Mouse (Mus musculus): ENCODE data around the gene Hnf4a. TPM values are rescaled to one million over a fixed set of nuclear protein-coding genes. Genes with fewer than 3 reads are reported as not detected.

Hnf4a gene
- polyA plus RNA-seq, 1 experiment from 2014 or later, result 24.2 TPM

DNA sequence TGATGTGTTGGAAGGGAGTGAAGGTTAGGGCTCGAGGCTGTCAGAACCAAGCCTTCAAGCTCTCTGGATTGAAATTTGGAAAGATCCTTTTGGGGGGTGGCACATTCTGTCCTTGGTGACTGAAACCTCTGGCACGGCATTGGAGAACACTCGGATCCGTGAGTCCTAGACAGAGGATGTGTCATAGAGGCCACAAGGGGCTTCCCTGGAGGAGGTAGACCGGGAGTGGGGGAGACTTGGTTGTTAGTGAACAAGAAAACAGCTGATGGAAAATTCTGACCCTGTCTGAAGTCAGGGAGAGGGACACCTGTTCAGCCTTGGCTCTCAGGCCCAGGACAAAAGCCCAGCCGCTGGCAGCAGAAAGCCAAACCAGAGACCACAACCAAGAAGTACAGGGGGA, 48.4 kb downstream of the Hnf4a start:
- DNase-seq (ENCODE audit: low spot score), result no peak
- Histone ChIP-seq H3K27ac (replicated peaks) (no peak overlapping the region), H3K4me2 (replicated peaks; ENCODE audit: low read depth) (no peak overlapping the region), H3K4me3 (ENCODE audit: low read depth, low read length) (no peak overlapping the region), H3K9ac (ENCODE audit: low read length) (no peak overlapping the region), H3K4me1 (replicated peaks; ENCODE audit: control insufficient read depth, insufficient read depth) (no peaks in the 10 kb centered on the region), H3K9me3 (ENCODE audit: control insufficient read depth, low read length) (no peaks in the 10 kb centered on the region), H3K27me3 (ENCODE audit: control insufficient read depth, insufficient read depth, low read length) (no peaks in the 10 kb centered on the region), H3K36me3 (ENCODE audit: control insufficient read depth, insufficient read depth, low read length) (no peaks in the 10 kb centered on the region)
- TF ChIP-seq EP300 (optimal IDR thresholded peaks at IDR 0.05) (no peak), CTCF (IDR thresholded peaks at IDR 0.05; ENCODE audit: low read depth) (no peak)
- ATAC-seq (ENCODE audit: low FRiP score, low TSS enrichment), result no peak
- 69% methylated on average over 6 of the region's 6 CpGs for WGBS

DNA sequence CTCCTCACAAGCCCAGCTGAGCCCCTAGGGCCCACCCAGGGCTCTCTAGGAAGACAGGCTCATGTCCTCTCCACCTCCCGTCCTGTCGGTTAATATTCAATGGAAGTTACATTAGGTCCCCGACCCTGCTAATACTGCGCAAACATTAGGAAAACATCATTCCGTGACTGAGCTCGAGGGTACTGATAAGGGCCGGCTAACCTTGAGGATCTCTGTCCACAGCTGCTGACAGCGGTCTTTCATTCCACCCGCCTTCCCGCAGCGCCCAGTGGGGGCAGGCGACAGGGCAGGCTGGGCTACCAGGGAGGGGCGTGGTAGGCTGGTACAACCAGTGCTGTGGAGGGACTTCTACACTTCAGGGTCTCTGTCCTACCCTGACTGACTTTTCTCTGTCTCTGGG, 48.8 kb downstream of the Hnf4a start:
- Histone ChIP-seq H3K27ac (replicated peaks) (no peak overlapping the region), H3K9ac (ENCODE audit: low read length) (no peak overlapping the region)

DNA sequence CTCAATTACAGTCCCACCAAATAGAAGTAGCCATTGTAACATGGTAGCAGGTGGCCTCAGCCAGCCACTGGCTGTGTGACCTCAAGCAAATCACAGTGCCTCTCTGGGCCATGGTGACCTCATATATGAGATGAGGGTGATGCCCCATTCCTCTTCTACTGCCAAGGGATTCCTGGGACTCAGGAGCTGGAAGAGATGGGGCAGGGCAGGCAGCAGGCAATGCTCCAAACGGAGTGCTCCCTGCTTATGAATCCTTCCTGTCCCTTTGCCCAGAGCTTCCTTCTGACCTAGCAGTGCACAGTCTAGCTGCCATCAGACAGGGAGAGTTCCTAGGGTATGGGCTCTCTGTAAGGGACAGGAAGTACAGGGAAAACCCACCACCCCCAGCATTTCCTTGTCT, 51.9 kb downstream of the Hnf4a start:
- Histone ChIP-seq H3K27ac (replicated peaks) (no peak overlapping the region), H3K27me3 (ENCODE audit: control insufficient read depth, insufficient read depth, low read length) (no peaks in the 10 kb centered on the region), H3K4me1 (replicated peaks; ENCODE audit: control insufficient read depth, insufficient read depth) (no peaks in the 10 kb centered on the region), H3K4me2 (replicated peaks; ENCODE audit: low read depth) (no peak overlapping the region), H3K9ac (ENCODE audit: low read length) (no peak overlapping the region), H3K36me3 (ENCODE audit: control insufficient read depth, insufficient read depth, low read length) (no peaks in the 10 kb centered on the region), H3K9me3 (ENCODE audit: control insufficient read depth, low read length) (no peaks in the 10 kb centered on the region), H3K4me3 (ENCODE audit: low read depth, low read length) (no peak overlapping the region)
- no peak for TF ChIP-seq CTCF (IDR thresholded peaks at IDR 0.05; ENCODE audit: low read depth)
- no peak for TF ChIP-seq EP300 (optimal IDR thresholded peaks at IDR 0.05)
- 76% methylated on average over 1 of the region's 1 CpGs for WGBS
- DNase-seq (ENCODE audit: low spot score), result no peak
- ATAC-seq (ENCODE audit: low FRiP score, low TSS enrichment), result no peak

More for the DNA sequence above, 48.8 kb downstream of the Hnf4a start:
- 47% methylated on average over 13 of the region's 13 CpGs for WGBS
- H3K4me3 ChIP-seq (ENCODE audit: low read depth, low read length), result no peak overlapping the region
- no peak for DNase-seq (ENCODE audit: low spot score)
- no peaks in the 10 kb centered on the region for H3K27me3 ChIP-seq (ENCODE audit: control insufficient read depth, insufficient read depth, low read length)
- no peak for TF ChIP-seq EP300 (optimal IDR thresholded peaks at IDR 0.05)
- no peak for TF ChIP-seq CTCF (IDR thresholded peaks at IDR 0.05; ENCODE audit: low read depth)
- H3K4me1 ChIP-seq (replicated peaks; ENCODE audit: control insufficient read depth, insufficient read depth), result no peaks in the 10 kb centered on the region
- no peak for ATAC-seq (ENCODE audit: low FRiP score, low TSS enrichment)
- H3K4me2 ChIP-seq (replicated peaks; ENCODE audit: low read depth), result no peak overlapping the region
- no peaks in the 10 kb centered on the region for H3K9me3 ChIP-seq (ENCODE audit: control insufficient read depth, low read length)
- no peaks in the 10 kb centered on the region for H3K36me3 ChIP-seq (ENCODE audit: control insufficient read depth, insufficient read depth, low read length)

DNA sequence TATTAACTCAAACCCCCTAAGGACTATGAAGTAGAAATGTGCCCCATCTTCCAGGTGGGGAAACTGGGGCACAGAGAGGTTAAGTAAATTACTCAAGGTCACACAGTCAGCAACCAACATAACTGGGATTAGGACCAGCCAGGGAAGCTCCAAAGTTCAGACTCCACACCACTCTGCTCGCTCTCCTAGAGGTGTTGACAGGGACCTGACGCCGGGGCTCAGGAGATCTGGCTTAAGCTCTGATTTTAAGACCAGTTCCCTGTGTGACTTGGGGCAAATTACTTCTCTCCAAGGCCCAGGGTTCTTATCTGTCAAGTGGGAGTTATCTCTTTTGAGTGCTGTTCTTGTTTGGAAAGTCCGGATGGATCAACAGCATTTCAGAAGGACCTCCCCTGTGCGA, 52.6 kb downstream of the Hnf4a start:
- 59% methylated on average over 5 of the region's 5 CpGs for WGBS
- Histone ChIP-seq H3K36me3 (ENCODE audit: control insufficient read depth, insufficient read depth, low read length) (no peaks in the 10 kb centered on the region), H3K9ac (ENCODE audit: low read length) (no peak overlapping the region), H3K27me3 (ENCODE audit: control insufficient read depth, insufficient read depth, low read length) (no peaks in the 10 kb centered on the region), H3K4me3 (ENCODE audit: low read depth, low read length) (no peak overlapping the region), H3K4me1 (replicated peaks; ENCODE audit: control insufficient read depth, insufficient read depth) (no peaks in the 10 kb centered on the region), H3K9me3 (ENCODE audit: control insufficient read depth, low read length) (no peaks in the 10 kb centered on the region), H3K4me2 (replicated peaks; ENCODE audit: low read depth) (no peak overlapping the region), H3K27ac (replicated peaks) (no peak overlapping the region)
- no peak for ATAC-seq (ENCODE audit: low FRiP score, low TSS enrichment)
- no peak for TF ChIP-seq CTCF (IDR thresholded peaks at IDR 0.05; ENCODE audit: low read depth)
- TF ChIP-seq EP300 (optimal IDR thresholded peaks at IDR 0.05), result no peak
- no peak for DNase-seq (ENCODE audit: low spot score)

DNA sequence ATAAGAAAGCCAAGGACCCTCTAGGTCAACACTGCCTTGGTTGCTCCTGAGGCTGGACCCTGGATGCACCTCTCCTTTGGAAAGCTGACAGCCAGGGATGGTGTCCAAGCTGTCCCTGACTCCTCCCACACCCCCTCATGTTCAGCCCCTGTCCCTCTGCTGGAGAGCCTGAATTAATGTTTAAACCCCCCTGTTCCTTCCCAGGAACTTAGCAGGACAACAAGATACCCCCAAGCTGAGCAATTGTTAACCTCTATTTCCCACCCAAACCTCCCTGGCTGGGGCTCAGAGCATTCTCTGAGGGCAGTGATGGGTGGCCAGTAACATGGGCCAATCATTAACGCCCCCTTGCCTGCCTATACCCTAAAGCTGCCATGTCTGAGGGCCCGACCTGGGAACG, 53.6 kb downstream of the Hnf4a start:
- WGBS, result 84% methylated on average over 3 of the region's 3 CpGs
- Histone ChIP-seq H3K9me3 (ENCODE audit: control insufficient read depth, low read length) (no peaks in the 10 kb centered on the region), H3K27me3 (ENCODE audit: control insufficient read depth, insufficient read depth, low read length) (no peaks in the 10 kb centered on the region), H3K4me3 (ENCODE audit: low read depth, low read length) (no peak overlapping the region), H3K4me1 (replicated peaks; ENCODE audit: control insufficient read depth, insufficient read depth) (no peaks in the 10 kb centered on the region), H3K9ac (ENCODE audit: low read length) (no peak overlapping the region), H3K4me2 (replicated peaks; ENCODE audit: low read depth) (no peak overlapping the region), H3K36me3 (ENCODE audit: control insufficient read depth, insufficient read depth, low read length) (no peaks in the 10 kb centered on the region), H3K27ac (replicated peaks) (no peak overlapping the region)
- DNase-seq (ENCODE audit: low spot score) (no peak), ATAC-seq (ENCODE audit: low FRiP score, low TSS enrichment) (no peak)
- TF ChIP-seq CTCF (IDR thresholded peaks at IDR 0.05; ENCODE audit: low read depth) (no peak), EP300 (optimal IDR thresholded peaks at IDR 0.05) (no peak)

DNA sequence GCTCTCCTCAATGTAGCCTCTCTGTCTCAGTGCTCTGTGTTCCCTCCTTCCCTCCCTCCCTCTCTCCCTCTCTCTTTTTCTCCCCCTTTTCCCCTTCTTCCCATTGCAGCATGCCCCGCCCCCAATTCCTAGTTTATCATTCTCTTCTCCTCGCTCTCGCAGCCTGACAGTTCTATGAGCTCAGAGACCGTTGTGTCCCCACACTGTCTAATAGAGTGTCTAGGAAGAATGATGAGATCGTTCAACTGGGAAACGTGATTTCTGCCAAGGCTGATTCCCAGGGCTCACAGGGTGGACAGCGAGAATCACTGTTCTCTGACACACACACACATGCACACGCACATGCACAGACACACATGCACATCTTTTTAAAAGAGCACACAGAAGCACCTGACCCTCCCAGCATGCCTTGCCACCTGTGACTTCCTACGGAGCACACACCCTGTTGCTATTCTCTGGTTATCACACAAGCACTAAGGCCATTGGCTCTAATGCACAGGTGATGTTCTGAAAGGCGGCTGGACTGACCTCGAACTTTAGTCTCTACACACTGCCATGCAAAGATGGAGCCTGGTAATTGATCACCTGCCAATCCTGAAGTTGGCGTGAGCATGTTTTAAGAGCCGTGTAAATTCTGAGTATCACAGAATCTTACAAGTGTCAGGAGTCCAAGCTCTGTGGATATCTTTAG, 54.8 kb downstream of the Hnf4a start:
- Histone ChIP-seq H3K4me1 (replicated peaks; ENCODE audit: control insufficient read depth, insufficient read depth) (no peaks in the 10 kb centered on the region), H3K4me3 (ENCODE audit: low read depth, low read length) (no peak overlapping the region), H3K4me2 (replicated peaks; ENCODE audit: low read depth) (no peak overlapping the region), H3K9me3 (ENCODE audit: control insufficient read depth, low read length) (no peaks in the 10 kb centered on the region), H3K36me3 (ENCODE audit: control insufficient read depth, insufficient read depth, low read length) (no peaks in the 10 kb centered on the region), H3K27ac (replicated peaks) (no peak overlapping the region), H3K27me3 (ENCODE audit: control insufficient read depth, insufficient read depth, low read length) (no peaks in the 10 kb centered on the region), H3K9ac (ENCODE audit: low read length) (no peak overlapping the region)
- no peak for TF ChIP-seq EP300 (optimal IDR thresholded peaks at IDR 0.05)
- no peak for TF ChIP-seq CTCF (IDR thresholded peaks at IDR 0.05; ENCODE audit: low read depth)
- DNase-seq (ENCODE audit: low spot score), result no peak
- 65% methylated on average over 13 of the region's 13 CpGs for WGBS
- no peak for ATAC-seq (ENCODE audit: low FRiP score, low TSS enrichment)

Measured in stomach, postnatal 0 days (tissue).